Mouse (Mus musculus): ENCODE results near the gene Casz1. TPM values are rescaled to one million over a fixed set of nuclear protein-coding genes. Genes with fewer than 3 reads are reported as not detected.

Gene Casz1
- polyA plus RNA-seq, 1 experiment from 2014 or later: 4.9 TPM

- no peak overlapping the region for H3K9ac ChIP-seq (ENCODE audit: low read length)
- H3K9me3 ChIP-seq (ENCODE audit: control insufficient read depth, low read length): no peaks in the 10 kb centered on the region
- H3K4me3 ChIP-seq (ENCODE audit: low read depth, low read length): no peak overlapping the region
- DNase-seq (ENCODE audit: low spot score) (no peak), ATAC-seq (ENCODE audit: insufficient read depth, low FRiP score, low TSS enrichment) (no peak)
- H3K27me3 ChIP-seq (ENCODE audit: control insufficient read depth, insufficient read depth, low read length): peaks cover 19% of the 10 kb centered on the region
- H3K4me2 ChIP-seq (ENCODE audit: low read depth): no peak overlapping the region
- H3K4me1 ChIP-seq (ENCODE audit: control insufficient read depth, insufficient read depth, low read length): peaks cover 19% of the 10 kb centered on the region
- WGBS: 80% methylated on average over 6 of the region's 6 CpGs
- no peaks in the 10 kb centered on the region for H3K36me3 ChIP-seq (ENCODE audit: control insufficient read depth, insufficient read depth, low read length)
- H3K27ac ChIP-seq (ENCODE audit: low read depth, low read length): no peak overlapping the region
These were observed 31.6 kb upstream of the Casz1 start for GRCm38 (mm10) chr4:148772658-148773057.

- no peak overlapping the region for H3K4me2 ChIP-seq (ENCODE audit: low read depth)
- peaks cover 19% of the 10 kb centered on the region for H3K27me3 ChIP-seq (ENCODE audit: control insufficient read depth, insufficient read depth, low read length)
- no peak overlapping the region for H3K4me3 ChIP-seq (ENCODE audit: low read depth, low read length)
- WGBS: 77% methylated on average over 6 of the region's 6 CpGs
- H3K9me3 ChIP-seq (ENCODE audit: control insufficient read depth, low read length): no peaks in the 10 kb centered on the region
- no peak for ATAC-seq (ENCODE audit: insufficient read depth, low FRiP score, low TSS enrichment)
- no peak overlapping the region for H3K27ac ChIP-seq (ENCODE audit: low read depth, low read length)
- no peak overlapping the region for H3K9ac ChIP-seq (ENCODE audit: low read length)
- no peak for DNase-seq (ENCODE audit: low spot score)
- H3K36me3 ChIP-seq (ENCODE audit: control insufficient read depth, insufficient read depth, low read length): no peaks in the 10 kb centered on the region
- H3K4me1 ChIP-seq (ENCODE audit: control insufficient read depth, insufficient read depth, low read length): peaks cover 19% of the 10 kb centered on the region
These were observed 30.2 kb upstream of the Casz1 start for GRCm38 (mm10) chr4:148774036-148774435.

- Histone ChIP-seq H3K27ac (ENCODE audit: low read depth, low read length) (no peak overlapping the region), H3K4me1 (ENCODE audit: control insufficient read depth, insufficient read depth, low read length) (peaks cover 14% of the 10 kb centered on the region), H3K4me2 (ENCODE audit: low read depth) (no peak overlapping the region), H3K9ac (ENCODE audit: low read length) (no peak overlapping the region), H3K27me3 (ENCODE audit: control insufficient read depth, insufficient read depth, low read length) (peaks cover 19% of the 10 kb centered on the region), H3K4me3 (ENCODE audit: low read depth, low read length) (no peak overlapping the region), H3K9me3 (ENCODE audit: control insufficient read depth, low read length) (no peaks in the 10 kb centered on the region), H3K36me3 (ENCODE audit: control insufficient read depth, insufficient read depth, low read length) (no peaks in the 10 kb centered on the region)
- no peak for DNase-seq (ENCODE audit: low spot score)
- ATAC-seq (ENCODE audit: insufficient read depth, low FRiP score, low TSS enrichment): no peak
- 63% methylated on average over 10 of the region's 10 CpGs for WGBS
These were observed 28.6 kb upstream of the Casz1 start for GRCm38 (mm10) chr4:148775476-148776269.

- no peak overlapping the region for H3K9ac ChIP-seq (ENCODE audit: low read length)
- no peak overlapping the region for H3K4me2 ChIP-seq (ENCODE audit: low read depth)
- H3K4me3 ChIP-seq (ENCODE audit: low read depth, low read length): no peak overlapping the region
- H3K36me3 ChIP-seq (ENCODE audit: control insufficient read depth, insufficient read depth, low read length): no peaks in the 10 kb centered on the region
- DNase-seq (ENCODE audit: low spot score): no peak
- H3K27ac ChIP-seq (ENCODE audit: low read depth, low read length): no peak overlapping the region
- WGBS: 43% methylated on average over 8 of the region's 8 CpGs
- ATAC-seq (ENCODE audit: insufficient read depth, low FRiP score, low TSS enrichment): no peak
- no peaks in the 10 kb centered on the region for H3K9me3 ChIP-seq (ENCODE audit: control insufficient read depth, low read length)
- H3K27me3 ChIP-seq (ENCODE audit: control insufficient read depth, insufficient read depth, low read length): no peaks in the 10 kb centered on the region; the same call in 1 of the 2 replicates
- H3K4me1 ChIP-seq (ENCODE audit: control insufficient read depth, insufficient read depth, low read length): peaks cover 3% of the 10 kb centered on the region; the same call in 1 of the 2 replicates
These were observed 24.1 kb upstream of the Casz1 start for GRCm38 (mm10) chr4:148780097-148780621.

DNA sequence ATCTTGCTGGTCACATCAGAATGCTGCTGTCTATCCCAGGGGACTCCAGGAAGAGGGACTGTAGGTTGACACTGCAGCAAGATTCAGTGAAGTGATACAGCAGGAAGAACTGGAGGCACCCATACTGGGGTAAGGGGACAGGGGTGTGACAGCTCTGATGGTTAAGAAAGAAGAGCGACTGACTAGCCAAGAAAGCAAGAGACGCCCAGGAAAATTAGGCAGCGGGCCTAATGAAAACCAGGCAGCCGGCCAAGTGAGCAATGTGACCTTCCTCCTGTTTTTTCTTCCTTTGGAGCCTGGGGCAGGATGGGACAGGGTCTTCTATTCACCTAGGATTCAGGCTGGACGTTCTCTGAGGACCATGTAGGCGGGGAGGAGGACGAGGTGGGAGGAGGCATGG is 22.7 kb upstream of the Casz1 start:
- DNase-seq (ENCODE audit: low spot score) (no peak), ATAC-seq (ENCODE audit: insufficient read depth, low FRiP score, low TSS enrichment) (no peak)
- Histone ChIP-seq H3K27ac (ENCODE audit: low read depth, low read length) (no peak overlapping the region), H3K9me3 (ENCODE audit: control insufficient read depth, low read length) (no peaks in the 10 kb centered on the region), H3K4me3 (ENCODE audit: low read depth, low read length) (no peak overlapping the region), H3K4me1 (ENCODE audit: control insufficient read depth, insufficient read depth, low read length) (no peaks in the 10 kb centered on the region; the same call in 1 of the 2 replicates), H3K27me3 (ENCODE audit: control insufficient read depth, insufficient read depth, low read length) (no peaks in the 10 kb centered on the region; the same call in 1 of the 2 replicates), H3K36me3 (ENCODE audit: control insufficient read depth, insufficient read depth, low read length) (no peaks in the 10 kb centered on the region), H3K4me2 (ENCODE audit: low read depth) (no peak overlapping the region), H3K9ac (ENCODE audit: low read length) (no peak overlapping the region)
- WGBS: 85% methylated on average over 7 of the region's 7 CpGs

DNA sequence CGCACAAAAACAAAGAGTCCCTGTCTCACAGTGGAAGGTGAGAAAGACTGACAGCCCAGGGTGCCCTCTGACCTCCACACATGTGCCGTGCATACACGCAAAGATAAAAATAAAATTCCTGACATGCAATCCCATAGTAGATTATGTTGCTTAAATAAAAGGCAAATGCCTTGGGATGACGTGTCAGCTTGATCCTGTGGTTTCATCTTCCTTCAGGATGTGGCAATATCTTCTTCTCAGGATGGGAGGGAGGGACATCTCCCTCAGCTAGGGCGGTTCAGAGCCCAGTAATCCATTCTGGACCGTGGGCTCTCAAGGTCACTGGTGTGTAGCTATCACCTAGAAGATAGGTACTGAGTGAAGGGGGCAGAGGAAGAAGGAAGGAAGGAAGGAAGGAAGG is 21.3 kb upstream of the Casz1 start:
- no peaks in the 10 kb centered on the region for H3K36me3 ChIP-seq (ENCODE audit: control insufficient read depth, insufficient read depth, low read length)
- no peaks in the 10 kb centered on the region for H3K9me3 ChIP-seq (ENCODE audit: control insufficient read depth, low read length)
- 87% methylated on average over 6 of the region's 6 CpGs for whole genome bisulfite sequencing
- H3K9ac ChIP-seq (ENCODE audit: low read length): no peak overlapping the region
- H3K4me1 ChIP-seq (ENCODE audit: control insufficient read depth, insufficient read depth, low read length): no peaks in the 10 kb centered on the region
- H3K4me3 ChIP-seq (ENCODE audit: low read depth, low read length): no peak overlapping the region
- H3K4me2 ChIP-seq (ENCODE audit: low read depth): no peak overlapping the region
- DNase-seq (ENCODE audit: low spot score) (no peak), ATAC-seq (ENCODE audit: insufficient read depth, low FRiP score, low TSS enrichment) (no peak)
- 0 out of 2 replicates have a peak, but pooled peaks cover 7% of the 10 kb centered on the region for H3K27me3 ChIP-seq (ENCODE audit: control insufficient read depth, insufficient read depth, low read length)
- no peak overlapping the region for H3K27ac ChIP-seq (ENCODE audit: low read depth, low read length)

GRCm38 (mm10) chr4:148783760-148784159 is 20.5 kb upstream of the Casz1 start:
- Histone ChIP-seq H3K27me3 (ENCODE audit: control insufficient read depth, insufficient read depth, low read length) (0 out of 2 replicates have a peak, but pooled peaks cover 7% of the 10 kb centered on the region), H3K27ac (ENCODE audit: low read depth, low read length) (no peak overlapping the region), H3K4me1 (ENCODE audit: control insufficient read depth, insufficient read depth, low read length) (peaks cover 3% of the 10 kb centered on the region; the same call in 1 of the 2 replicates), H3K9me3 (ENCODE audit: control insufficient read depth, low read length) (no peaks in the 10 kb centered on the region), H3K36me3 (ENCODE audit: control insufficient read depth, insufficient read depth, low read length) (no peaks in the 10 kb centered on the region), H3K9ac (ENCODE audit: low read length) (no peak overlapping the region), H3K4me3 (ENCODE audit: low read depth, low read length) (no peak overlapping the region), H3K4me2 (ENCODE audit: low read depth) (no peak overlapping the region)
- DNase-seq (ENCODE audit: low spot score) (no peak), ATAC-seq (ENCODE audit: insufficient read depth, low FRiP score, low TSS enrichment) (no peak)
- WGBS: 62% methylated on average over 6 of the region's 6 CpGs

DNA sequence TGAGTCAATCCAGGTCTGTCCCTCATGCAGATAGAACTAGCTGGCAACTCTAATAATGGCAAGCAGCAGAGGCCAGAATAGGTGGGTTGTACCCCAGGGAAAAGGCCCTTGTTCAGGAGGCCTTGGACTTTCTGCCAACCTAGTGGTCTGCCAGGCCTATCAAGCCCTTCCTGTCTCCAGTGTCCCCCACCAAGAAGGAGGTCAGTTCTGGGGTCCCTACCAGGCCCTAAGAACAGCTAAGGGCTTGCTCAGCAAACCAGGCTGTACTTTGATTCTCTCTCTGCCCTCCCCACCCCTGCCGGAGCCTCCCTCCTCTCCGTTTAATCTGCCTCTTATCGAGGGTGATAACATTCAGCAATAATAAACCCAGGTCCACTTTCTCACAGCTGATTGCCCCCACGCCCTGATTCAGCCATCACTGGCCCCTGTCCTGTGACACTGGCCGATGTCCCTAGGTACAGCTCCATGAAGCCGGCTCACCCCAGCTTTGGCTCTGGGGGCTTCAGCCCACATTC is 19.1 kb upstream of the Casz1 start:
- Histone ChIP-seq H3K36me3 (ENCODE audit: control insufficient read depth, insufficient read depth, low read length) (no peaks in the 10 kb centered on the region), H3K4me2 (ENCODE audit: low read depth) (no peak overlapping the region), H3K27me3 (ENCODE audit: control insufficient read depth, insufficient read depth, low read length) (0 out of 2 replicates have a peak, but pooled peaks cover 7% of the 10 kb centered on the region), H3K4me3 (ENCODE audit: low read depth, low read length) (no peak overlapping the region), H3K9me3 (ENCODE audit: control insufficient read depth, low read length) (no peaks in the 10 kb centered on the region), H3K9ac (ENCODE audit: low read length) (no peak overlapping the region), H3K4me1 (ENCODE audit: control insufficient read depth, insufficient read depth, low read length) (peaks cover 3% of the 10 kb centered on the region; the same call in 1 of the 2 replicates), H3K27ac (ENCODE audit: low read depth, low read length) (no peak overlapping the region)
- ATAC-seq (ENCODE audit: insufficient read depth, low FRiP score, low TSS enrichment) (no peak), DNase-seq (ENCODE audit: low spot score) (no peak)
- WGBS: 90% methylated on average over 6 of the region's 6 CpGs
